Mouse (Mus musculus) ovary, adult 18-20 months (tissue): ENCODE data around the gene Mpp6.

Experiments
- DNase-seq: peaks from one replicate; pipeline ENCODE4 v3.0.0; 2022; ENCODE audit warnings: low spot score, mixed read lengths

Mpp6 gene

GRCm38 (mm10) chr6:50149378-50149777 is 39.3 kb downstream of the Mpp6 start:
- DNase-seq = no peak

- no peak for DNase-seq
Measured at GRCm38 (mm10) chr6:50159842-50160241, 49.8 kb downstream of the Mpp6 start.

- DNase-seq = no peak
Measured at GRCm38 (mm10) chr6:50163013-50163412, 53.0 kb downstream of the Mpp6 start.

DNA sequence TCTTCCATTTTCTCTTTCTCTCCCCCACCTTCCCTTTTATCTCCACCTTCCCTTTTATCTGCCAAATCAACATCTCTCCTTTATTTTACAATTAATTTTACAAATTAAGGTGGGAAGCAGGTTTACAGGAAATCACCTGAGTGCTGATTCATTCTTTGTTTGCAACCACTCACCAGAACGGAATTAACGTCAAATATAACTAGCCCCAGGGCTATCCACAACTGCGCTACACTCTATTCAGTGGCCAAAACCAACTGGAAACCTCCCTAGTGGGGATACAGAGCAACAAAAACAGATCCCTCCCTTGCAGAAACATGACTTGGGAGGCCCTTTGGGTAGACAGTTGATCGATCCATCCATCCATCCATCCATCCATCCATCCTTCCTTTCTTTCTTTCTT is 58.8 kb downstream of the Mpp6 start:
- DNase-seq = no peak

DNA sequence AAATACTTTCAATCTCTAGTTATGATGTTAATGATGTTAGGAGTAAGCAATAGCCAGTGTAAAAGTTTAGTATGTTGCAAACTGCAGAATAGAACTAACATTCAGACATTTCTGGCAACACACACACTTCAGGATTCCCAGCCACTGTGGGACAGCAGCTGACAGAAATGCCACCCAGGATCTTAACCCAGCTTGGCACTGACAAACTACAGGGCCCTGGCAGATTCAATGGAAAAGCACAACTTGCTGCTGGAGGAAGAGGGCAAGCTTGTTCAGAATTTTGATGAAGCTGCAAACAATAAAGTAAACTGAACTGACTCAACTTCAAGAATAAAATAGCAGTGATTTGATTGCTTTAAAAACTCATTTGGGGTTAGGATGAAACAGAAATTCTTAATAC is 59.7 kb downstream of the Mpp6 start:
- no peak for DNase-seq

- DNase-seq = no peak
Measured at GRCm38 (mm10) chr6:50175736-50176135, 65.7 kb downstream of the Mpp6 start.

- no peak for DNase-seq
Measured at GRCm38 (mm10) chr6:50180189-50180588, 70.1 kb downstream of the Mpp6 start.

- DNase-seq = no peak
Measured at GRCm38 (mm10) chr6:50187955-50188354, 77.9 kb downstream of the Mpp6 start.

- DNase-seq = no peak
Measured at GRCm38 (mm10) chr6:50189376-50189775, 79.3 kb downstream of the Mpp6 start.

DNA sequence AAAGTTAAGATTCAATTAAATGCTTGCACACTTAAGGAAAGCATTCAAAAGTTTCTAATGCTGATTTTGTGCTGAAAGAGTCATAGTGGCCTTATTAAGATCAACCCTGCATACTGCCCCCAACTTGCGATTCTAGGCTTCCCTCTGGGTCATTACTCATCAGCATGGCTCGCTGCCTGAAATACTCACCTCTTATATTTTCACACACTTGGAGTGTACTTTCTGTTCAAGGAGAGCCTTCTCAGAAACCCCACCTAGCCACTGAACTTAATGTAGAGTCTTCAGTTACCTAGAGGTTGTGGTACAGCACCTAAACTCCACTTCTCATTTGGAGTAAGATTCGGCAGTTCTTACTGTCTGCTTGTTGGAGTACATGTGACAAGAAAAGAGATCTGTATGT is 81.6 kb downstream of the Mpp6 start:
- no peak for DNase-seq

- no peak for DNase-seq
Measured at GRCm38 (mm10) chr6:50192169-50192568, 82.1 kb downstream of the Mpp6 start.

DNA sequence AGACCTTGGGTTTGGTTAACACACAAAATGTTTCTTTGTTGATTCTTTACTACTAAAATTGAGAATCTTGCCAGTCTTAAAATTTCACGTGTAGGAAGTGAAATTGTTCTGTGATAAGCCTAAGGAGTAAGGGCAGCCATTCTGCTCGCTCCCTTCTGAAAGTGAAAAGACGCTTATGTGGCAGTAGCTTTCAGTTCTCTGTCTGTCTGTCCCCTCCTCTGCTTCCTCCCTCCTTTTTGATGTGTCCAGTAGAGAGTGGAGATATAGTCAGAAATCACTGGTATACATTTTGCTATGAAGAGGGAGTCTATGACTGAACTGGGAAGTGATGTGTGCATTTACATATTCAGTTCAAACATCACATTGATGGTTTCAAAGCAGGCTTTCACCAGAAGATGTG is 82.8 kb downstream of the Mpp6 start:
- DNase-seq = no peak

GRCm38 (mm10) chr6:50193851-50194250 is 83.8 kb downstream of the Mpp6 start:
- DNase-seq = no peak

DNA sequence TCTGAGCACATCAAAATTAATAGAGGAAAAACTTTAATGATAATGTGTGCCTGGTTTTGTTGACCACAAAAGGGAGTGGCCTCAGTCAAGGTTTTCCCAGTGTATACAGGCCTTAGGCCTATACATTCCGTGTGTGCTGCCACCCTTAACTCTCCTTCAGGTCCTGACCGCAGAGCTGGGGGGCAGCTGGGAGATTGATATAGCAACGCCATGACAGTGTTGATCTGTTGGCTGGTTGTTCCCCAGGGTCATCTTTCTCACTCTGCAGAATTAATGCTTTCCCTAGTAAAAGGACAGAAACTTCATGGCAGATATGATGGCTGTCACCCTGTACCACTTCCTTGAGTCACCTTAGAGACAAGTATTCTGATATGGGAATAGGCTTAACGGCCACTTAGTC is 94.3 kb downstream of the Mpp6 start:
- no peak for DNase-seq

- DNase-seq = no peak
Measured at GRCm38 (mm10) chr6:50205093-50205492, 95.1 kb downstream of the Mpp6 start.

- DNase-seq = no peak
Measured at GRCm38 (mm10) chr6:50214711-50215372, 104.8 kb downstream of the Mpp6 start.

DNA sequence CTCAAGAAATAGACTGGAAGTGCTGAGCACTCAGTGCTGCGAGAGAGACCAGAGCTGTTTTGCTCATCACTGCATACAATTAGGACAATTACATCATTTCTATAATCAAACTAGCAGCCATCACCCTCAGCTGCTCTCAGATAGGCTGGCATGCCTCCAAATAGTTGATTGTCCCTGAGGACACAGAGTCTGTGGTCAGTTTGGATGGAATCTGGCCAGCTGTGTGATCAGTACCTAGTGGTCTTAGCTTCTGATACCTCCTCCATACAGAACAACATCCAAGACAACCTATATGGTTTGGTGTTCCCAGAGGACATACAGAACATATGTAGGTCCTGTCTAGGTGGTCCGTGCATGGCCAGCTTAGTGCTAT is 105.3 kb downstream of the Mpp6 start:
- DNase-seq = no peak

- no peak for DNase-seq
Measured at GRCm38 (mm10) chr6:50215986-50216385, 105.9 kb downstream of the Mpp6 start.

DNA sequence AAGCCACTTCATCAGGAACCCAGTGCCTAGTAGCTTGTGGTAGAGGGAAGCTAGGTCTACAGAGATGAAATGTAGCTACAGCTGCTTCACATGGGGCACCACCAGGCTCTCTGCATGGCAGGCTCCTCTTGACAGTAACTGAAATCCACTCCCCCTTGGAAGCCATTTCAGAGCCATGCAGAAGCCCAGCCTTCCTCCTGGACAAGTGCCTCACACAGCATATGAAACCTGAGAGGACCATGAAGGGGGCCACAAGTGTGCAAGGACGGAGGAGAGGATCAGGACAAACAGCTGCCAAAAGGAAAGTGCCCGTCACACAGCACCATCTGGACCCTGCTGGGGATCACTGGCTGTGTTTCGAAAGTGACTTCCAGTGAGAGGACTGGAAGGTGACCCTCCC is 108.6 kb downstream of the Mpp6 start:
- no peak for DNase-seq

DNA sequence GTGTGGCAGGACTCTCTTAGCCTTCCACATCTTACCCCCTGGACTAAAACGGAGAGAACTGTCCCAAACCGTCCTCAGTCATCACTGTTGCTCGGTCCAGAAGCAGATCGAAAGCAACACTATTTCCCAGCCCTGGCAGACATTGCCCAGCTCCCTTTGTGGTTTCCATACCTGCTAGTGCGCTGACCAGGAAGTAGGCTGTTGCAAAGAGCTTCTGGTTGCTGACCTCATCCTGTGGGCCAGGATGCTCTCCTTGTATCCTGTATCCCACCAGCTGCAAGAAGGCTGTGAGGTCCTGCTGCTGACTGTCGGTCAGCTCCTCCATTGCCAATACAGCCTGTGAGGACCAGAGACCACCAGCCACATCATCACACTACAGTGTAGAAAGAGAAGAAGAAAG is 109.0 kb downstream of the Mpp6 start:
- no peak for DNase-seq

GRCm38 (mm10) chr6:50220863-50221262 is 110.8 kb downstream of the Mpp6 start:
- no peak for DNase-seq

DNA sequence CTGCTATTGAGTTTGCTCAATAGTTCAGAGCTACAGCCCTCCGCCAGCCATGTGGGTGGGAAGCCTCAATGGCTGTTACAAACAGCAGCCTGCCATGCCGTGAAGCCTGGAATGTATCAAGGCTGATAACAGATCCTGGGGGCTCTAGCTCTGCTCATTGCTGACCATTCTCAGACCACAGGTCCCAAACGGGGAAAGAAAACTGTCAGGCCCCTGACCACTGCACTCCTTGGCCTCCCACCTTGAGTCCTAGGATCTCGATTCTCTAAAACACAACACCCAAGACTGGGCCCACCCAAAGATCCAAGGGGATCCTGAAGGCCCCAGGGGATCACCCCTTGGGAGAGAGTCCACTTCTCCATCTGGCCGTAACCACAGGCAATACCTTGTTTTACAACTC is 112.3 kb downstream of the Mpp6 start:
- DNase-seq = no peak

- DNase-seq = no peak
Measured at GRCm38 (mm10) chr6:50222986-50223385, 112.9 kb downstream of the Mpp6 start.

DNA sequence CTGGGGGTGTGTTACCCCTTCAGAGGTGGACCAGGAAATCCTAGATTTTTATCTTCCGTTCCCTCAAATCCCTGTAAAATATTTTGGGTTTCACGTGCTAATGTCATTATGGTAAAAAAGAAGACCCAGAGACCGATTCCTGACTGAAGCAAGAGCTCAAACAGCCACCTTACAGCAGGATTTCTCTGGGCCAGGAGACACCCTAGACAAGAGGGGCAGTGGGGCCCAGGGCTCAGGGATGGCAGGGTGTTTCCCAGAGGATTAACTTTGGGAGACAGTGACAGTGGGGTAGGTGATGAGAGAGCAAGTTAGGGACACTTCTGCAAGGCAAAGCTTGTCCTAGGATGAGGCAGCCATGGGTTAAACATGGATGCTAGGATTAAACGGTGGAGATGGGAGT is 113.6 kb downstream of the Mpp6 start:
- DNase-seq = no peak

DNA sequence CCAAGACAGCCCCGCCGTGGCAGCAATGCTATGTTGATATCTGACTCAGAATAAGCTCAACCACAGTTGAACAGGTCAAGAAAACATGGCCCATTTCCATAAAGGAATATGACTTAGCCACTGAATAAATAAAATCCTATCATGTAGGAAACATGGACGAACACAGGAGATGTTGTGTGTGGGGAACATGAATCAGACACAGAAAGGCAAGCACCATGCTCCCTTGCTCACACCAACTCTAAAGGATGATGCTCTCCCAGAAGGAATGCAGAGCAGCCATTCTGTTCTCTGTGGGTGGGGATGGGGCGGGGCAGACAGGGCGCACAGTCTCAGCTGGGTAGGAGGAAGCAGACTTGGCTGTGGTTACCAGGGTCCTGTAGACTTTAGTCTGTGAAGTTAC is 115.2 kb downstream of the Mpp6 start:
- DNase-seq = no peak
